Mouse (Mus musculus): ENCODE results near the gene Rgl2.

- TF ChIP-seq ZNF384 (IDR thresholded peaks at IDR 0.05; ENCODE audit: low read depth, low read length) (no peak), CHD2 (IDR thresholded peaks at IDR 0.05; ENCODE audit: low read depth, low read length) (no peak), HCFC1 (IDR thresholded peaks at IDR 0.05; ENCODE audit: borderline replicate concordance, insufficient read depth, low read length) (no peak)
Measured at GRCm38 (mm10) chr17:33916294-33916693, 13.0 kb upstream of the Rgl2 start.
